Mouse (Mus musculus) E14TG2a.4 (cell line): ENCODE data around the gene Vps8.

Experiments used
- CTCF ChIP-seq: conservative IDR thresholded peaks from 2 replicates; pipeline ENCODE4 v1.5.1; 2014; ENCODE audit warnings: low read length
- NANOG ChIP-seq: IDR thresholded peaks from 2 replicates; pipeline ENCODE4 v1.6.1; 2014; ENCODE audit warnings: borderline replicate concordance, low read length, mixed read lengths
- POU5F1 ChIP-seq: IDR thresholded peaks from 2 replicates; pipeline ENCODE4 v1.6.1; 2014; ENCODE audit warnings: low read length, borderline replicate concordance

DNA sequence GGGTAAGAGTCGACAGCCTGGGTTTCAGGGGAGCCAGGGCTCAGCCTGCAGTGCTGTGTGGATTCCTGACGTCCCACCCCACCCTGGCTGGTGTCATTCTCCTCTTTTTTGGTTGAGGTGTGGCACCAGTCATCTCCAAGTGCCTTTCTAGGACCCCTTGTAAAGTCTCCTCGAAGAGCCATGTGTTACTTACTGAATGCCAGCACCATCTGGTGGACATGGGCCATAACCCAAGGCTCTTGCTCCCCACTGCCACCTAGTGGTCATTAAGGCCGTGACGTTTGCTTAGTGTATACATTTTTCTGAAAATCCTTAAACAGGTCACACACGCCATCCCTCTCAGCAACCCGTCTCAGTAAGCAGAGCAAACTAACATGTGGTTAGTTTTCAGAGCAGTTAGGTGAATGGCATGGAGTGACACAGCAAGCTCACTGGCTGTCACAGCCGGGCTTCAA is 10.3 kb upstream of the Vps8 start:
- peak; percentile 99 for TF ChIP-seq CTCF
- TF ChIP-seq NANOG, result no peak
- no peak for TF ChIP-seq POU5F1
